Mouse (Mus musculus) heart, postnatal 4 days (tissue): ENCODE data around the gene Tstd1. TPM values are rescaled to one million over a fixed set of nuclear protein-coding genes. Genes with fewer than 3 reads are reported as not detected.

Source experiments
- DNase-seq: peaks from one replicate; pipeline ENCODE4 v3.0.0; 2021
- total RNA-seq, 2 experiments: library from RNA; stranded (reverse); gene quantifications; 2 replicates each; pipeline ENCODE4 v1.2.3; 2021

Tstd1 gene
- 1 to 10 TPM; 1.1 to 1.7 TPM for total RNA-seq

DNA sequence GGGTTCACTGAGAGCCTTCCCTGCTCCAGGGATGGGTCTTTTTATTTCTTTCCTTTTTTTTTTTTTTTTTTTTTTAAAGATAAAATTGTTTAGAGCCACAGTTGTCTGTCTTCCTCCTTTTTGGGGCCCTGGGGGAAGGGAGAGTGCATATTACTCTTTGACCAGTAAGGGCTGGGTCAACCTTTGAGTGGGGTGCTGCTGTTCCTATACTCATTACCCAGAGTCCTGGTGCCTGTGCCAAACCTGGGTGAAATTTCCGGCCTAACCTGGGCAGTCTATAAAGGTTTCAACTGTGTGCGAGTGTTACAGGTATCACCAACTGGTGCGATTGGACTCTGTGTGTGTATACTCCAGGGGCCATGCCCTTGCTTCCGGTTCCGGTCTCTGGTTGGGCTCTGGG is at the start of gene Tstd1:
Gene Tstd1 (plus strand): TSS at position 213 of the 400 bp plus-strand sequence.
- DNase-seq: no peak

DNA sequence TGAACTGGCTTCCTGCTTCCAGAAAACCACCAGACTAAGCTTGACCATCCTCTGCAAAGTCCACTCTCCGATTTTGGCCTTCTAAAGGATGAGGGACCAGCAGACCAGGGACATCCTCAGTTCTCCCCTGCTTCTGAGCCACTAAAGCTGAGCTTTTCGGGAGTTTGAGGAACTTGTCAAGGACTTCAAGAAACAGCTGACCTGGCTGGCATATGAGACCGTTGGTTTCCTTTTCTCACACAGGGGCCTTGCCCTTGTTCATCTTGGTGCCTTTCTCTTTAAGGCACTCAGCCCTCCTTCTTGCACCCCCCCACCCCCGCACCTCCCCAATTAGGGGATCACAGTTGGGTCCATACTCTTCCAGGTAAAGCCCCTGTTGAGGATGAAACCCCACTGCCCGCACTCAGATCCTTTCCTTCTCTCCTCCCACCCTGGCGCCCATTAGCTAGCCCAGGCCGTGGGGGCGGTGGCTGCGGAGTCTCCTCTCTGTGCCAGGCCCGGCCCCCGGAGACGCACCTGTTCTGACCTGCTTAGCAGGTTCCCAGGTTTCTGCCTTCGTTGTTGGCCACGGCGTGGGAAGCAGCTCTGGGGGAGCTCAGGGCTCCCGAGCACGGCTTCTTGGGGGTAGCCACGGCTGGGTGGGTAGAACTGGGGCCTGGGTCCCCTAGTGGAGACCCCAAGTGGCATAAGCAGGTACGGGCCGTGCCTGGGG is 48.7 kb upstream of the Tstd1 start, which contains the start of gene Nectin4:
Gene Nectin4 (plus strand): TSS at position 255 of the 712 bp plus-strand sequence.
- DNase-seq: no peak

DNA sequence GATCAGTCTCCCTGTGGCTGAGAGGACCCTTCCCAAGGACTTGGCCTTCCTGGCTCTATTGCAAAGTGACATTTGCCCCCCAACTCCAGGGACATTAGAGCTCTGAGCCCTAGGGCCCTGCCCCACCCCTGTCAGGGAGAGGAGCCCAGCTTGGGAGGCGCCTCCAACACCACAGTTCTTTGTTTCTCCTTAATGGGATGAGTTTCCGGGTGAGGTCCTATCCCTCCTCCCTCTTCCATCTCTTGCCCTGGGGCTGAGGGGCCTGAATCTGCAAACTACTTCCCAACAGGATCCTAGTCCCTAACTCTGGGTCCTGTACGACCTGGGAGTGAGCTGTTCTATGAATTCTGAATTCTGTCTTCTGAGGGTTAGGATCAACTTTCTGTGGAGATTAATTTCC is 45.8 kb upstream of the Tstd1 start:
- DNase-seq: no peak

DNA sequence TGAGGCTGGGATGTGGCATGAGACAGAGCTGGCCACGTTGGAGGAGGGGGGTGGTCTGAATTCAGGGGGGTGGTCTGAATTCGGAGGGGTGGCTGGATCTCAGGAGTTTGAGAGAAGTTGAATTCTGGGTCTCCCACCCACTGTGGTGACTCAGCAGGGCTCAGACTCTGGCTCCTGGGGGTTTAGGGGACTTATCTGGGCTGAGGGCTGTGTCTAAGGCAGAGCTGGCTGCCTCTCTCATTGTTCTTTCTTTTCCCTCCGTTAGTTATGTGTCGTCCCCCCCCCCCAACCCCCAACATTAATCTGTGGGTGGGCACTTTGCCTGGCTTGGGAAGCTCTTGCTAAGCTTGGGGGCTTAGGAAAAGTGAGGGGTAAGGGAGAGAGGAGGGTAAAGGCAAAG is 44.7 kb upstream of the Tstd1 start:
- no peak for DNase-seq

DNA sequence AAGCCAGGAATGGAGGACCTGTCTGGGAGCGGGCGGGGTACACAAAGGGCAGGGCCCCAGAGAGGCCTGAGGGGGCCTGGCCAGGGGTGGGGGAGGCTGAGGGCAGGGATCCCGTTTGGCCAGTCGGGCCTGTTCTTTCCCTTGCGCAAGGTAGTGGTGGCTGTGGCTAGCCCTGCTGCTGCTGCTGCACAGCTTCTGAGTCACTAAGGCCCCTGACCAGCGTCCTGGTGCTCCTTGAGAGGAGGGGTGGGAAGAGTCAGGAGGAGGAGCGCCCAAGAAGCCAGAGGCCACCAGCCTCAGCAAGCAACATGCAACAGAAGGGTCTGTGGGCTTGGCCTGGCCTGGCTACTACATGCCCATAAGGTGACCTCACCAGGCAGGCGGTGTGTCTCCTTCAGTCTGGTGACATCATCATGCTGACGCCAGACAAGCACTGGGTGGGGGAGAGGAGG is 43.0 kb upstream of the Tstd1 start:
- DNase-seq: peak; percentile 20

DNA sequence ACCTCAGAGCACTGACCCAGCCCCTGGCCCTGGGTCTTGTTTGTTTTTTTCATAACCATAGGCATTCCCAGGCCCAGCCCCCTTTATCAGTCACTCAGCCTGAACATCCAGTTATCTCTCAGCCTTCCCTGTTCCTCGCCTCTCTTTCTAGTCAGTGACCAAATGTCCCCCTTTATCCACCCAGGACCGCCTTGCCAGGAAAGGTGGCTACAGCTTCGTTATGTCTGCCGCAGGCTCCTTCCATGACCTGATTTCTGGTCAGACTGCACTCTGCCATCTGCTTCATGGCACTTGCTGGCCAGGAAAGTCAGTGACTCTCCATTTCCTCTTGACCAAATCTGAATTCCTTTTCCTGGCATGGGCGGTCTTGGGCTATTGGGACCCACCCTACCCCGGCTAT is 40.4 kb upstream of the Tstd1 start:
- DNase-seq: no peak

DNA sequence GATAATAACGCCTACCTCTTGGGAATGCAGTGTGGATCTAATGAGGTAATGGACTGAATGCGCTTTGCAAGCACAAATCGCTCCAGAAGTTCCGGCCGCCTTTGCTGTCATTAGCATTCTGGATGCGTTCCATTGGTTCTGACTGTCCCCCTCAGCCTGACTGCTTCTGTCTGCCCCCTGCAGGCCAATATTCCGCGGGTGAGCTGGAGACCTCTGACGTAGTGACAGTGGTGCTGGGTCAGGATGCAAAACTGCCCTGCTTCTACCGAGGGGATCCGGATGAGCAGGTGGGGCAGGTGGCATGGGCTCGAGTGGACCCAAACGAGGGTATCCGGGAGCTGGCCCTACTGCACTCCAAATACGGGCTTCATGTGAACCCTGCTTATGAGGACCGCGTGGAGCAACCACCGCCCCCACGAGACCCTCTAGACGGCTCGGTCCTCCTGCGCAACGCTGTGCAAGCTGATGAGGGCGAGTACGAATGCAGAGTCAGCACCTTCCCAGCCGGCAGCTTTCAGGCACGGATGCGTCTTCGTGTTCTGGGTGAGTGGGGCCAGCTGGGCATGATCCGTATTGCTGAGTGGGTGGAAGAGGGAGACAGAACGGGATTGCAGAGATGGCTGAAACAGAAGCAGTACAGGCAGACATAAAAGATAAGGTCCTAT is 38.6 kb upstream of the Tstd1 start:
- peak; percentile 87 for DNase-seq

DNA sequence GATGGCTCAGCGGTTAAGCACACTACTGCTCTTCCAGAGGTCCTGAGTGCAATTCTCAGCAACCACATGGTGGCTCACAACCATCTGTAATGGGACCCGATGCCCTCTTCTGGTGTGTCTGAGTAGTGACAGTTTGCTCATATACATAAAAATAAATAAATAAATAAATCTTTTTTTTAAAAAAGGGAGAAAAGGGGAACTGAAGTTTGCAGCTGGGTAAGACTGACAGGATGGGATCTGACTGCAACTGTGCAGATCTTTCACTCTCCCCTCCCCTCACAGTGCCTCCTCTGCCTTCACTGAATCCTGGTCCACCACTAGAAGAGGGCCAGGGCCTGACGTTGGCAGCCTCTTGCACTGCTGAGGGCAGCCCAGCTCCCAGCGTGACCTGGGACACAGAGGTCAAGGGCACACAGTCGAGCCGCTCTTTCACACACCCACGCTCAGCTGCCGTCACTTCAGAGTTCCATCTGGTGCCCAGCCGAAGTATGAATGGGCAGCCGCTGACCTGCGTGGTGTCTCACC is 36.5 kb upstream of the Tstd1 start:
- no peak for DNase-seq

DNA sequence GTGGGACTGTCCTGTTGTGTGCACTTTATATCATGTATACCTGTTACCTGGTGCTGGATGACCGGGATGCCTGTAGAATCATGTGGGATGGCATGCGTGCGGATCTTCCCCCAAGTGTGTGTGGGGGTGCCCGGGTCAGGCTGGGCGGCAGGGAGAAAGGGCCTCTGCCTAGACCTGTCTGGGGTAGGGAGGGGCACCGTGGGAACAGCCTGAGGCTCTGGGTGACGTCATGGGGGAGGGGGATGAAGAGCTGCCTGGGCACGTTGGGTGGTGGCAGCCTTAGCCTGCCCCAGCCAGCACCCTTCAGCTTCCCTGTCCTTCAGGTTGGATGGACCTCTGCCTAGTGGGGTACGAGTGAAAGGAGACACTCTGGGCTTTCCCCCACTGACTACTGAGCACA is 34.3 kb upstream of the Tstd1 start:
- no peak for DNase-seq

DNA sequence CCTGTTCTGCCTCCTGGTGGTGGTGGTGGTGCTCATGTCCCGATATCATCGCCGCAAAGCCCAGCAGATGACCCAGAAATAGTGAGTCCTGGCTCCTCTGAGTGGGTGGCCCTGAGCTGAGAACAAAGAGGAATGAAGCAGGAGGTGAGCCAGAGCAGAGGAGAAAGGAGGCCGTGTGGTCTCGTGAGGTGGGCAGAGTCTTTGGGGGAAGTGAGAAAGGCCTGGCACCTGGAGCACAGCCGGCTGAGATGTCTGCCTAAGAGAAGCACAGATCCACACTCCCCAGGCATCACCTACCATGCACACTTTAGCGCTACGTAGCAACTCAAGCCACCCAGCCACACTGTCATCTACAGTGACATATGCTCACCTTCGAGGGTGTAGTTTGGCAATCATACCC is 33.5 kb upstream of the Tstd1 start:
- DNase-seq: no peak

DNA sequence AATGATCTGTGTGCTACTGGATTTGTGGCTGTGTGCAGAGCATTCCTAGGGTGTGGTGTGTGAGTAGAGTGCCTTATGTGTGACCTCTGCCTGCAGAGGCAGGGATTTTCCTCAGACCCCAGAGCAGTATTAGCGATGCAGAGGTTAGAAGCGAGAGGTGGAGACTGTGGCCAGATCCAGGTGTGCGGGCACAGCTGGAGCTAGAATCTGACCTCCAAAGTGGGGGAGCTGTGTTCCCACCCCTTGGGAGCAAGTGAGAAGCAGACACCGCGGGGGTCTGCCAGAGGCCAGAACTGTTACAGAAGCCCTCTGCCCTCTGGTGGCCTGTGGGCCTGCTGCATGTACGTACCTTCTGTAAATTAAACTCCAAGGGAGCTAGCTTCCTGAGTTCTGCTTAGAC is 31.6 kb upstream of the Tstd1 start:
- peak; percentile 36 for DNase-seq

DNA sequence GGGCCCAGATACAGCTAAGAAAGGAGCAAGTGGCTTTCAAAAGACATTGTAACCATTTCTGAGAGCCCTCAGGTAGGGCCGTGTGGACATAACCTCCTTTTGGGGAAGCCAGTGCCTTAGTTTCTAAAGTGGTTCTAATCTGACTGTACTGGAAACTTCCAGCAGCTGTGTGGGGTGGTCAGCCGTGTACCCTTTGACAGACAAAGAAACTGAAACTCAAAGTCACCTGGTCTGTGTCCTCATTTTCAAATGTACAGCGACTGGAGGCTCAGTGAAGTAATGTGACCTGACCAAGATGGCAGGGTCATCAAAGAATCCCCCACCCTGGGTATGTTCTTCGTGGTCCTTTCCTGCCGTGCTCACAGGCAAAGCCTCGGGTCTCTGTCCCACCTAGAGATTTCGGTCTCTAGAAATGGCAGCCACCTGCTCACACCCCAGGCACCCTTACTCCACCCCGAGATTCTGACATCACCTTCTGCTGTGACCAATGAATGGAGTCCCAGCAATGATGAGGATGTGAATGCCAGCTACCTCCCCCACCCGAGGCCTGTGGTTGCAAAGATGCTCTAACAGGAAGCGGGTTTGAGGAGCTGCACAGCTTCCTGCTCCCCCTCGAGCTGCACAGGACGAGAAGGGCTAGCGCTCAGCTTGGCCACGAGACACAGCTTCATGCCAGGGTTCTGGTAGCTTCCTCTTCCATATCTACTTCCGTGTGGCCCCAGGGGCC is 30.1 kb upstream of the Tstd1 start, which contains the start of gene Arhgap30:
Gene Arhgap30 (plus strand): TSS at position 579 of the 727 bp plus-strand sequence.
- peak; percentile 27 for DNase-seq

DNA sequence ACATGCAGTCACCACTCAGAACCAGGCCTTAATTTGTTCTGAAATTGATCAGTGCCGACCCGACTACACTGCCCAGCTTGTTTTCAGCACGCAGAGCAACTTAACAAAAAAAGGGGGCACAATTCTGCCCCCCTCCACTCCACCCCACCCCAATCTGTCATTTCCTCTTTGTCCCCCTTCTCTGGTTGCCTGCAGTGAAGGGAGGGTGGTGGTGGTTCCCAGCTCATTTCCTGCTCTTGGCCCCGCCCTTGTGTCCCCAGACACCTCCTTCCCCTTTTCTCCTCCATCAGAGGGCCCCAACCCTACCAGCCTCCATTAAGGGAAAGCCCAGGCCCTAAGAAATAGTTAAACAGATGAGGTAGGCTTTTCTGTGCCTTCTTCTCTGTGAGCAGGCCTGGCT is 28.6 kb upstream of the Tstd1 start:
- DNase-seq: no peak

DNA sequence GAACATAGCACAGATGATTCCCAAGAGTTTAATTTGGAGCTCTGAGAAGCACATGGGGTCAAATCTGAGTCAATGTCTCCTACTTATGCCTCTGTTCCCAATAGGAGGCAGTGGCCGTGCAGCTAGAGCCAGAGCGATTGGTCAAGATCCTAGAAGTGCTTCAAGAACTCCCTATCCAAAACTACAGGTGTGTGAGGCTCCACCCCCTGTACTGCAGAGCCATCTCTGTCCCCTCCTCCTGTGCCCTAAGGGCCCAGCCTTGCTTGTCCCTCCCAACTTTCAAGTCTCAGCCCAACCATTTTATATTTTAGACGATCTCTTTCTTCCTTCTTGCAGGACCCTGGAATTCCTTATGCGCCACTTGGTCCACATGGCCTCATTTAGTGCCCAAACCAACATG is 16.9 kb upstream of the Tstd1 start:
- no peak for DNase-seq

DNA sequence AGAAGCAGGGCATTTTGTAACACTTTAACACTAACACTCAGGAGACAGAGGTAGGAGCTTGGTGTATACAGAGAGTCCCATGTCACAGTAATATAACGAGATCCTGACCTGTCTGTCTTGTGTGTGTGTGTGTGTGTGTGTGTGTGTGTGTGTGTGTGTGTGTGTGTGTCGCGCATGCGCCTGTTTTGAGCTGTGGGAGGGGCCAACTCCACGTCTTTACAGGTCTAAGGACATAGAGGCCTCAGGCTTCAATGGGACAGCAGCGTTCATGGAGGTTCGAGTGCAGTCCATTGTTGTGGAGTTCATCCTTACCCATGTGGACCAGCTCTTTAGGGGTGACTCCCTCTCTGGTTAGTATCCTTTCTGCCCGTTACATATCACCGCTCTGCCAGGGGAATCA is 15.7 kb upstream of the Tstd1 start:
- DNase-seq: no peak

DNA sequence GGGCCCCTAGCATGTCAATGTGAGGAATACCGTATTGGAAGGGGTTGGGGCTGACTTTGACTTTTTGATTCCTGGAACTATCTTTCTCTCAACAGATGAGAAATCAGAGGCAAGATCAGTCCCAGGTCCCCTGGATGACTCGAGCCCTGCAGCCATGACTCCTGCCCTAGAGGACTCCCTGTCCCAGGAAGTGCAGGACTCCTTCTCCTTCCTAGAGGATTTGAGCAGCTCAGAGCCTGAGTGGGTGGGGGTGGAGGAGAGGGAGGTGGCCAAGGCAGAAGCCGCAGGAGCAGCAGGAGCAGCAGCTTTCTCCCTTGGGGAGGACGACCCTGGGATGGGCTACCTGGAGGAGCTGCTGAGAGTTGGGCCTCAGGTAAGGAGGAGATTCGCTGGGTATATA is 11.4 kb upstream of the Tstd1 start:
- no peak for DNase-seq

DNA sequence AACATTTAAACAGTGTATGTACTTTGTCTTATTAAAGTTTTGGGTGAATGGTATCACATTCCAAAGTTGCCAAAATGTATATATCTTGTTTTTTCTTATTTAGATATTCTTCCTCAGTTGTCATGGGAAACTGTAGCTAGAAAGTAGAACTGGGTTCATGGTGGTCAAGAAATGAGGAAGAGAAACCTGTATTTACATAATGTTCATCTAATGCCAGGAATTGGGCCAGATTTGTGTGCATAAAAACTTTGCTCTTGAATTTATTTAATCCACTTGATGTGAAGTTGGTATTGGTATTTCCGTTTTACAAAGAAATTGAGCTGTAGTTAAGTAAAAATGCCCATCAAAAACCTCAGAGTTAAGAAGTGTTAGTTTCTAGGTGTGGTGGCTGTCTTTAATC is 8.4 kb upstream of the Tstd1 start:
- DNase-seq: no peak

DNA sequence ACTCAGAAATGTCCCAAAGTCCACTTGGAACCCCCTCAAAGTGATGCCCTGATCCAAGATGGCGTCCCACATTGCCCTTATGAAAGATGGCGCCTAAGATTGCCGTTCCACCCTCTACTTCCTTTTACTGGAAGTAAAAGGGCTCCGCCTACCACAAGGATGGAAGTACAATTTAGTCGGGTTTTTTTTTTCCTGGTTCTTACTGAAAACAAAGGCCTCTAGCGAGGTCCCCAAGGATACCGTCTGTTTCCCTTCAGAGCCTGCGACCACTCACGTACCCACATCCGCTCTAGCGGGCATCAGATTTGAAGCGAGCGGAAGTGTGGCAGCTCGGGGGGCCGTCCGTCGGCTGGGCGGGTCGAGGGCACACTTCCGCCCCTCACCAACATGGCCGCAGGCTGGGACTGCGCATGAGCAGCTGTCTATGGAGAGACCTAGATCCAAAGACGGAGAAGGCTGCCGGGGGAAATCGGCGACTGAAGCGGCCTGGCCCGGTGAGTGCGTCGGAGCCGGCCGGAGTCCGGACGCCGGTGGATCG is 7.7 kb upstream of the Tstd1 start, which contains the start of gene Usf1:
Gene Usf1 (plus strand): TSS at position 367 of the 538 bp plus-strand sequence.
- DNase-seq: peak; percentile 96

DNA sequence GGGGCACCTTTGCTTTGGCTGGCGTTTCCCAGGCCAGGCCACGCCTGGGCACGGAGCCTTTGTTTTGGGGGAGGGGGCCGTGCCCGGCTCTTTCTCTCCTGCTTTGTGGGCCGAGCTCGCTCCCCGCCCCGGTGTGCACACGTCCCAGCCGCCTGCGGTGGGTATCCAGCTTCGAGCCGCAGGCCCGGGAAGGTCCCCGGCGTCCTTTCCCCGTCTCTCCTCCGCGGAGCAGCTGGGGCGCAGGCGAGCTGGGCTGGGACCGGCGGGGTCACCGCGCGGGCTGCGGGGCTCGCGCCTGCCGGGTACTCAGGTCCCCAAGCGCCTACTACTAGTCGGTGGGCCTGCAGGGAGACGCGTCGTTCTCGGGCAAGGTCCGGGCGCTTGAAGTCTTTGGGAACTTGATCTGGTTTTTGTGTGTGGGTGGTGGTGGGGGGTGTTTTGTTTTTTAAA is 7.2 kb upstream of the Tstd1 start:
- DNase-seq: no peak

DNA sequence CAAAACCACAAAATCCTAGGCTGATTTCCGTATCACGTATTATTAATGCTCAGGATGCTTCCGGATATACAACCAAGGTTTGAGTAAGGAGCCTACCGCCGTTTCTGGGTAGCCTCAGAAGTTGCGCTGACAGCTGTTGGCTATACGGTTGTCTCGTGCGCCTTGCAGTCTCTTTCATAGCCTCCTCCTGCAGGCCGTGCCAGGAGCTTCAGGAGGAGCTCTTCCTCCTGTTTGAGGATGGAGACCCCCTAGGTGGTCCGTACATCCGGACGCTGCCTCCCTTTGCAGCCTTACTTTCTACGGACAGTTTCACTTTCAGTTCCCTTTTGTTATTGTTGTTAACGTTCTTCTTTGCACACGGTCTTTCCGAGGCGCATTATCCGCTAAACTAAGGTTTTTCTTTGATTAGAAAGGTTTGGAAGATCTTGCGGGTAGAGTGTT is 6.7 kb upstream of the Tstd1 start:
- DNase-seq: peak; percentile 46

DNA sequence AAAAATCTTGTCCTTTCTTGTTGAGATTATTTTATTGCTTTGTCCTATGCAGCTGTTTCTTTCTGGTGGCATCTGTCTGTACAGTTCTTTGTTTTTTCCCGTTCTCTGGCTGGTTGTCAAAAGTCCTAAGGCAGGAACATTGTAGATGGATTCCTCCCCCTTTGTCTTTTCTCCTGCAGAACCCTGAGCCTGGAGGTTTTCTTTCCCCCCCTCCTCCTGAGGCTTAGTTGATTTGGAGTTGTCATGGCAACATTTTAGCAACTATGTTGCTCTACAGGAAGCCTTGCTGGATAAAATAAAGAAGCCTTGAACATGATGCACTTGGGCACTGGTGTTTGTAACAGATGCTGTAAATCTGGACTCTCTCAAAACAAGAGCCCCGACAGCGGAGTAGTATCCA is 6.2 kb upstream of the Tstd1 start:
- DNase-seq: peak; percentile 22

DNA sequence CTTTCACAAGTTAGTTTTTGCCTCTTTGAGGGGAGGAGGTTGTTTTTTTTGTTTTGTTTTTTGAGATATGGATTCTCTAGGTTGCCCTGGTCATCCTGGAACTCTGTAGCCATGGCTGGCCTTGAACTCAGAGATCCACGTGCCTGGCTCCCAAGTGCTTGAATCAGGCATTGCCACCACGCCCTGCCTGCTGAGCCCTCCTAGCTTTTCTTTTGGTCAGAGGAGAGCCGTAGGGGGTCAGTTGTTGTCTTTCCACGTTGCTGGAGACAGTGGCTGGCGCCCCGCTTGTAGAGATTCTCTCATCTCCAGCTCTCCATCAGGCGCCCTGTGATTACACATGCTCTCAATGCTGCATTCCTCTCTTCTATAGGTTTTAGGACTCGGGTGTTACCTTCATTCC is 5.1 kb upstream of the Tstd1 start:
- no peak for DNase-seq
